Mouse (Mus musculus): ENCODE results near the gene Ttc6.

Gene Ttc6

DNA sequence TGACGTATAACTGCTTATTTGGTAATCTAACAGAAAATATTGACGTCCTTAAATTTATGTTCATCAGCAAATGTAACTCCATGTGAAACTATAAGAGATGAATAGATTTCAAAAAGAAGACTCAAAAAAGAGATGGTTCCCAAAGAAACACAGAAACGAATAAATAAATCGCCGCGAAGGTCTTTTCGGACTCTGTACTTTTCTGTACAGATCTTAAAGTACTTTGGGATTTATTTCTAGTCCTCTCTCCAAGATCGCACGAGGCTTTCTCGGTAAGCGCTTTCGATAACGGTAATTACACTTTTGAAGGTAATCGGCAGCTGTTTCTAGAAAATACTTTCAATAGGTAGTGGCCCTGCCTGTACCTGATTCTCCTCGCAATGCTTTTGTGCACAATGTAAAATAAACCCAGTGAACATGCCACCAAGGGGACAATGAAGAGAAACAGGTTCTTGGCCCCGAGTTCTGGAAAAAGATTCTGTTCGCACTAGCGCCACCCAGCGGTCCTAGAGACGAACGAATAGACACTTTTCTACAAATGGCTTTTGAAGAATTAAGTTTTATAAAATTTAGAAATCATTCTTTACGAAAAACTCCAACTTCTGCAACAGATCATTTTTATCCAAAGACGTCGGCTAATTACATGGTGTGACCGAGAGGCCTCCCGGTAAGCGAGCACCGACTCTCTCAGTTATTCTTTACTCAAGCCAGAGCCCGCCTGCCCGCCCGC lies 19.1 kb upstream of the Ttc6 start:
- in situ Hi-C loops (cut with MboI; ENCODE audit: low sequenced_read_pairs), result no loop called here

DNA sequence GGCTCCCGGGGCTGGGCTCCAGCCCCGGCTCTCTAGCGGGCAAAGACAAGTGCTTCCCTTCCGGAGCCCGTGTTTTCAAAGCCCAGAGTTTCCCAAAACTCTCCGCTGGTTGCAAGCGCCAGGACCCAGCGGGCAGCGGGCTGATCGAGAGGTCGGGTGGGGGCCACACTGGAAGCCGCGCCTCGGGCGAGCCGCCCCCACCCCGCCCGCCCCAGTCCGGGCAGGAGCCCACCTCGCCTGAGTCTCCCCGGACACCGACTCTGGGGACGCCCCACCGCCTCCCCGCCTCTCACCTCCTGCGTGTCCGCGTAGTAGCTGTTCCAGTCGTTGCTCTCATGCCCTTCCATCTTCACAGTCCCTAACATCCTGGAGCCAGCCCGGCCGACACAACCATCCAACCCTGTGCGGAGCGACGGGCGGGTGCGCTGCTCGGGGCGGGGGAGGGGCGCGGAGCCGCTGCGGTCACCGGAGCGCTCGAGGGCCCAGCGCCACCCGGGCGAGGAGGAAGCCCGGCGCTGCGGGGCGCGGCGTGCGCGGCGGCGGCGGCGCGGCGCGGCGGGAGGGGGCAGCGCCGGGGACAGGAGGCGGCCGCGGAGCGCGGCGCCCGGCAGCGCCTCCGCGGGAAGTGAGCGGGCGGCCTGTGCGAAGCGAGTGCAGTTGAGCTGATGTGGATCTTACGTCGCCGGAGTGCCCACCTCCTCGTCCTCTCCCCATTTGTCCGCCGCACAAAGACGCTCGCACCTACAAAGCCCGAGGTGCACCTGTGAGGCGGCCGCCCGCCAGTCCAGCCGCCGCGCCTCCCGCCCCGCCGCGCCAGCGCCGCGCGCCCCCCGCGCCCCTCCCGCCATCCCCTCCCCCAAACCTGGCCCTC lies 18.3 kb upstream of the Ttc6 start:
- in situ Hi-C loops (cut with MboI; ENCODE audit: low sequenced_read_pairs), result no loop called here

DNA sequence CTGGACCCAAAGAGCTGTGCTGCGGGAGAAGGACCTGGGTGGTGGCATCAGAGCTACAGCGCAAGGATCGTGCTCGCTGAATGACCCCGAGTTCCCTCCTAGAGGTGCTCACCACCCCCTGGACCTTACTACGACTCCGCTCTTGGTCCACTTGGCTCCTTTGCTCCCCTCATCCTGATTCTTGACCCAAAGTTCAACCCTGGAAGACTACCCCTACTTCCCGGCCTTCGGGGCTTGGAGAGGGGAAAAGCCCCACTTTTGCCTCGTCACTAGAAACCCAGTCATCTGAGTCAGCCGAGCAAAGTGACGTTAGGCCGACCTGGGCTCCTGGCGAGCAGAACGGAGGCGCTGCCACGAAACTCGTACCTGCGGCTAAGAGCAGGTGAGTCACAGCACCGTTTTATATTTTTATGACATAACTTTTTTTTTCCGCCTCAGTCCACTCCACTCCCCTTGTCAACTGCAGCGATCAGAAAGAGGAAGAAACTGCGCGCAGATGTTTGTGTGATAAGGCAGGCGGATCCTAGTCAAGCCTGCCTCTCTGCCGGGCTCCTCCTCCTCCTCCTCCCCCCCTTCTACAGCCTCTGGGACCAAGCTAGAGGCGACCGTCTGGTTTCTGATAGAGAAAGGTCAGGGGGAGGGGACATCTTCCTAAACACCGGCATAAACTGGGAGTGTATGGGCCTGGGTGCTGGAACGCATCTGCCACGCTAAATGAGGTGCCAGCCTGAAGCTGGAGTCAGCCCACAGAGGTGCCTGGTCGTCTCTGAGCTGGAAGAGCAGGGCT lies 17.3 kb upstream of the Ttc6 start, which contains the start of gene Foxa1:
Gene Foxa1 (minus strand): TSS at position 502 of the 787 bp plus-strand sequence.
- in situ Hi-C loops (cut with MboI; ENCODE audit: low sequenced_read_pairs), result no loop called here

DNA sequence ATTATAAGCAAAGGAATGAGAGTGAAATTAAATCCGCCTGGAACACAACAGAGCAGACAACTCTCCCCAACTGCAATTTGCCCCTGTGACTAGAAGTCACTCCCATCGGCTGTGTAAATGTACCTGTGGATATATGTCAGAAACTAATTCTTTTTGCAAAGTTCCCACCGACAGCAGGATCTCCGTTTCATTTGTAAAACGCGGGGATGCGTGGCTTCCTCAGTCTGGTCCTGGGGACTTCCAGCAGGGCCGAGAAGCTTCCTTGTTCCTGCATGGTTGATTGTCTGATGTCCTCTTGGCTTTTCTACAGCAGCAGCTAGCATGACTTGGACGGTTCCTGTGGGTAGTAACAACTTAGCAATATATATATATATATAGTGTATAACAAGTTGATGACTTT lies 16.0 kb upstream of the Ttc6 start:
- in situ Hi-C loops (cut with MboI; ENCODE audit: low sequenced_read_pairs), result no loop called here

DNA sequence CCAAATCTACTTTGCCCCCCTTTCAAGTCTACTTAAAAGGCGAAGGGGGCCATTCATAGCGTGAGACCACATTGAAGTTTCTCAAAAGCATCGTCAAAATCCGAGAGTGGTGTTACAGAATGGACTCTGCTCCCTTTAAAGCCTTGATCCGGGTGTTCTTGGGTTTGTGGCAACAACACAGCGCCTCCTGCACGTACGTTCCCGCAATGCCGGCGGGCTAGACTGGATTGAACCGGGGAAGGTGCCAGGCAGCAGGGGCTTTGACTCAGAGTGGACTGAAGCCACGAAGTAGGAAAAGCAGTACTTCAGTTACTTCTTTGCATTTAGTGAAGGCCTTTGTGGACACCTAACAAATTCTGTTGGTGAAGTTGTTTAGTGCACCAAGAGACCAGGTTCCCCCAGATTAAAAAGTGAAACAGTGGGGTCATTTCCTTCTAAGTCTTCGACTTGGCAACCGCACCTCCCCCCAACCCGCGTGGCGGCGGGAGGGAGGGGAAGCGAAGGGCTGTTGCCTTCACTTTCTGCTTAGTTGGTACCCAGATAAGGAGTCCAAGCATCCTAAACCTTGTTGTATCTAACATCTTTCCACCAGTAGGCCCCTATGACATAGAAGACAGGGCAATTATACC lies 15.4 kb upstream of the Ttc6 start:
- in situ Hi-C loops (cut with MboI; ENCODE audit: low sequenced_read_pairs), result no loop called here

DNA sequence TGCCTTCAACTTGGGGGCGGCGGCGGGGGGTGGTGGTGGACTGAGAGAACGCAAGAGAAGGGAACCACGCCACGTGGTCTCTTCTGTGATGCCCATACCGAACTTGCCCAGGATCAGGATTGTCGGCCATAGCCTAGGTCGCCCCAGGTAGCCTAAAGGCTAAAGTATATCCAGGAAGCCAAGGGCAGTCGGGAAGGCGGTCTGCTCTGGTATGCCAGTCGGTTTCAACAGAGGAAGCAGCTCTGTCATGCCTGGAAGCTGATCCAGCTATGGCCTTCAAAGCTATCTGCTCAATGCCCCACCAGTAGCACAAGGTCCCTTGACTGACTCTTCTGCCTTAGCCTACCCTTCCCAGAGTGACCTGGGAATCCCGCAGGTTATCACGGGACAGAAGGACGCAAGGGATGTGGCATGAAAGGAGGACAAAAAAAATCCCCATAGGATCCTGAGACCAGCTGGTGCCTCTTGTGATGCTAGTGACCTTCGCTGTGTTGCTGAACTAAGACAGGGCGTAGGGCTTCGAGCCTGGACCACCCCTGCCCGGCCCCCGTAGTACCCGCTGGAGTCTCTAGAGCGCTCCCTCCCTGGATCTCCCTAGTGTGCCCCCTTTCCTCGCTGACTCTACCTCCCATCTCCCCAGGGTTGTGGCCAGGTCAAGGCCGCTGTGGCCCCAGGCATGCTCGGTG lies 14.8 kb upstream of the Ttc6 start:
- in situ Hi-C loops (cut with MboI; ENCODE audit: low sequenced_read_pairs), result no loop called here

DNA sequence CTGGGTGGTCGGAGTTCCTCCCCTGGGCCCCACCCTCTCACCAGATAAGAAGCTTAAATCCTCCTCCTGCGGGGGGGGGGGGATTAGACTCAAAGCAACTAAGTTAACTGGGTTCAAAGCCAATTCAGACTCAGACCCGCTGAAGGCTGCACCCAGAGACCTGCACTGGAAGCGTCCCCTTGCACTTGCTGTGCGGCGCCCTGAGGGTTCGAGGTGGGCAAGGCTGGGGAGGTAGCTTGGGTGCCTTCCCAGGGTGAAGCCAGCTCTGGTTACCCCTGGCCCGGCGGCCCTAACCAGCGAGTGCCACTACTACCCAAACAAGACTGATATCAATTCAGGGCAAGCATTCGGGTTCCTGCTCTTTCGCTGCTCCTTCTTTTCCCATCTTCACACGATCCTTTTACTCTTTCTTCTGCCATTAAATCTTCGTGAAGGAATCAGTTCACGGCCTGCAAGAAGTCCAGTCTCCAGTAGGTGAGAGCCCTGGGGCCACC lies 14.2 kb upstream of the Ttc6 start:
- in situ Hi-C loops (cut with MboI; ENCODE audit: low sequenced_read_pairs), result no loop called here

DNA sequence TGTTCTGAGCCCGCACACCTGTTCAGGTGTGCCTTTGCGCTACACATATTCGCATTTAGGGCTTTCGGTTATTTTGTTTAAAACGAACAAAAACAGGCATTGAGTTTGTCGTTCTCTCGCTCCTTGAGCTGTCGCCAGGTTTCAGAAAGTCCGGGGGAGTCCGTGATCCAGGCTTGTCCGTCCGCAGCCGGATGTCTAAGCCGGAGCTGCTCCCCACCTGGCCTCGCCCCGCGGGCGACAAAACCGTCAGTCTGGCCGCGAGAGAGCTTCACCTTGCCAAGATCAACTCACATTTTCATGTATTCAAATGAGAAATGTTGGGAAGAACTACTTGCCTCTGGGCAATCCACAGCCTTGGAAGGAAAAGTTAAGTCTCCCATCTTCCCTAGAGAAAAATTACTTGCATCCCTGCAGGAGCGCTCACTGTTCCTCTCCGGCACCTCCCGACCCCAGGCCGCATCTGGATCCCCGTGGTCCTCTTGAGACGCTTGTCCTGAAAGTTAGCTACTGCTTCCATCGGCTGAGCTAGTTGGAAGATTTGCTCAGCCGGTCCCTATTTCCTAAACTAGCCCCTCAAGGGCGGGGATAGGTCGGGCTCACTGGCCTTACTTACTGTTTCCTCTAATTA lies 13.6 kb upstream of the Ttc6 start:
- in situ Hi-C loops (cut with MboI; ENCODE audit: low sequenced_read_pairs), result no loop called here

DNA sequence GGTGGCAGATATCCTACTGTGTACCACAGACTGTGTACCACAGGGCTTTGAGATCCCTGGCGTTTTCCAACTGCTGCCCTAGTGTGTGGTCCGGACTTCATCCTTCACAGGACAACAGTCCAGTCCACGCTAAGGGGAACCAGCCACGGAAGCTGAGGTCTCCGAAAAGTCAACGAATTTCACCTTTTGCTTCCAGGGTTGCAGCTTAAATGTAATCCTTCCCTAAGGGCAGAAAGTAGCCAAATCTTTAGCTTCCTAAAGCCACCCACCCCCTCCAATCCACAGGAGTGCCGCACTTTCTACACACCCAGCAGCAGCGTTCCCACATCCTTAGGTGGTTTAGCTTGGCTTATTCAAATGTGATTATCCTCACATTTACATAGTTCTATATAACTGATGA lies 13.0 kb upstream of the Ttc6 start:
- in situ Hi-C loops (cut with MboI; ENCODE audit: low sequenced_read_pairs), result no loop called here

DNA sequence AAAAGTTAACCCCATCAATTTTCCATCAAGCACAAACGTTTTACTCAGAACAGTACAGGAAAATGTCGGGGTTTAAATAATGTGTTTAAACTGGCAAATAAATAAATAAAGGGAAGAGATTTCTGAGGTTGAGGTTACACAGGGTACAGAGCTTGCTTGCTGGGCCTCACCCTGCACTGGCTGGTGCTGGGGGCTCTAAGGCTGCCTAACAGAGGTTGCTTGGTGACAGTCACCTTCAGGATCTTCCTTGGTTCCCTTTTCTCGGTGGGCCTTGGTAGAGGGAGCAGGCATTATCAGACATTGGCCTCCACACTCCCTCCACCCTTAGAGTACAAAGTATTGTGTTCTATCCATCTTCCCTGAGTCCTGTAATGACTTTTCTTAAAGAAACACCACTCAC lies 11.6 kb upstream of the Ttc6 start:
- in situ Hi-C loops (cut with MboI; ENCODE audit: low sequenced_read_pairs), result no loop called here

DNA sequence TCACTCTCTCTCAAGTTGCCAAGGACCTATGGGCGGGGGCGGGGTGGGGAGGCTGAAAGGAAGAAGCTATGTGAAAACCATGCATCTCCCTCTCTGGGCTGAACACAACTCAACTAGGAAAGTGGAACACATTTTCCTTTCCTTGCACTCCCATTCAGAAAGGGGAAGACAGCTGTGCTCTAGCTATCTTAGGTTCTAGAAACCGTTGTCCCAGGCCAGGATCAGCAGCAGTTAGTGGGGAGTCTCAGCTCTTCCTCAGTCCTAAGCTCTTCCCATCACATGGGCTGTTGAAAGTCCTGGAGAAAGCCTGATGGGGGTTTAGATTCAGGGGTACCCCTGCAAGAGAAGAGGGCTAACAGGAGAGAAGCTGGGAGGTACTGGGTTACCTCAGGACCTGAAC lies 9.8 kb upstream of the Ttc6 start:
- in situ Hi-C loops (cut with MboI; ENCODE audit: low sequenced_read_pairs), result no loop called here

DNA sequence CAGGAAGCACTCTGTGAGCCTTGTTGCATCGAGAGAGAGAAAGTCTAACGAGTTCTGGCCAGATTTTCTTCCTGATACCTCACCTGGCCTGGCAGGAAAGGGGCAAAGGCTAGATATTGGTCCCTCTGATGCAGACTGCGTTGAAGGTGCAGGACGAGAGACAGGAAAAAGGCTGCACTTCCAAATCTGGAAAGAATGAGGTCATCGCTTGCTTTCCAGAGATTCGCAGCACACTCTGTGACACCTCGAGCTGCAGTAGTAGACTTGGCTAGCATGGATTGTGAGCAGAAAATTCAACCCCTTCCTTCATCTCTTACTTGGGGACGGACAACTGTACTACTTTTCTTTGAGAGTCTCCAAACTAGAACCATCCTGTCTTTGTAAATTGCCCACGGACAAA lies 7.9 kb downstream of the Ttc6 start:
- in situ Hi-C loops (cut with MboI; ENCODE audit: low sequenced_read_pairs), result no loop called here

DNA sequence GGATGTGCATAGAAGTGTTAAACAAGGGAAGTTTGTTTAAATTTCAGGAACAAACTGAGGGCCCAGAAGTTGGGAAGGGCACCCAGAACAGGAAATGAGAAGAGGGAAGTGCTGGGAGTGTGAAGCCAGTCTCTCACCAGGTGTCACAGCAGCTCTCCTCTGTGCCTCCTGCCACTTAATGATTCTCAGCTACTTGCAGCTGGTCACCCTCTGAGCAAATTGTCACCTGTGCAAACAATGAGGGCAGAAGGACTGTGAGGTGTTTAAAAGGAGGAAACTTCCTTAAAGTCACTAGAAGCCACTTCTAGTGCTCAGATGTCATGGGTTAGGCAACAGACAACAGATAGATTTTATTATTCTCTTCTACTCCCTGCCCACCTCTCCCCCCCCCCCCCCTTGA lies 8.5 kb downstream of the Ttc6 start:
- in situ Hi-C loops (cut with MboI; ENCODE audit: low sequenced_read_pairs), result no loop called here

DNA sequence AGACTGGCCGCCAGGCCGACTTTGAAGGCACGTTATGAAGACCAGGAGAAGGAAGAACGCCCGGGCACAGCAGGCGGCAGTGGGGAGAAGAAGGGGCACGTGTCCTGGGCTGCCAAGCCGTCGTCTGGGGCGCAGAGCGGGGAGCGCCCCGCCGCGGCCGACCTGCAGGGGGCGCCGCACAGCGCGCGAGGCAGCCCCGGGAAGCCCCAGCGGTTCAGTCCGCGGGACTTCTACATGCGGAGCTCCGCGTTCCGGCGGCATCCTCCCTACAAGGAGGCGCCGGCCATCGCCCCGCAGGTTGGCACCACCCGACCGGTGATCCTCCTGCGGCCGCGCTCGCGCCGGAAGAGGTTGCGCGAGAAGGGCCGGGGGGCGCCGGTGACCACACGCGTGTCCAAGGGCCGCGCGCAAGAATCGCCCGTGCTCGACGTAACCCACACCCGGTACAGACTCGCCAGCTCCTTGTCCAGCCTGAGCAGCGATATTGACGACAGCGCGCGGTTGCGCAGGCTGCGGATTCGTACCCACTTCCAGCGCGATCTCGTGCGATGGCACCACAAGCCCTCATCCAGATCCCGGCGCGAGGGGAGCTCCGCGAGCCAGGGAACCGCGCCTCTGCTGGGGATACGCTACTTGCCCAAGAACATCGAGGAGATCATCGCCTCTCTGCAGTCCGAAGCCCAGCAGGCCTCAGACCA lies 12.2 kb downstream of the Ttc6 start:
- in situ Hi-C loops (cut with MboI; ENCODE audit: low sequenced_read_pairs), result no loop called here

DNA sequence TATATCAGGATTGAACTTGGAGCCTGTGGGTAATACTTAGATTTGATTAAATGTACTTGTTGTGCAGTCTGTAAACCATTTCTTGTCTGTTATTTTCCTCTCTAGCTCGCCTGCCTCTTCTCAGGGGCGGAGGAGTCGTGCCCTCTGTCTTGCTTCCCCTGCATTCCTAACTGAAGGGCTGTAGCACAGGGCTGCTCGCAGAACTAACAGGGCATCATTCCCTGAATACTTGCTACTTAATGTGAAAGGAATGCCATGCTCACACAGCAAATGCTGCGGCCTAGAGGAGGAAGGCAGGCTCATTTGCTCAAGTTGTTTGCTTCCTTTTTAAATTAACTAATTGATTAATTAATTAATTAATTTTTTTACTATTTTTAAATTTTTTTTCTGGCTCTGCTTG lies 43.7 kb downstream of the Ttc6 start:
- in situ Hi-C loops (cut with MboI; ENCODE audit: low sequenced_read_pairs), result no loop called here

DNA sequence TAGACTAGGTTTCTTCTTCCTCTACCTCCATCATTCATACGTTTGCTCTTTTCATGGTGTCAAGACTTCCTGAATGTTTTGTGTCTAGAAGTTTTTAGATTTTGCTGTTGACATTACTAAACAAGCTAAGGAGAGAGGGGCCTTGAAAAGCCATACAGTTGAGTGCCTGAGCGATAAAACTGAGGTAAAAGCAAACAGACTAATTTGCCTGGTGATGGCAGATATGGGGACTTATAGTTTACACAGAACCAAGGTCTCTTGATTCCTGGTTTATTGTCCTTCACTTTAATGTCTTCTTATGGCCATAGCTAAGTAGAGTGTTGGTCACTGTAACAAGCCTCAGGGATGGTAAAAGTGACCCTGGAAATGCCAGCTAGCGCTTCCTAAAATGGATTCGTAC lies 51.2 kb downstream of the Ttc6 start:
- in situ Hi-C loops (cut with MboI; ENCODE audit: low sequenced_read_pairs), result no loop called here

DNA sequence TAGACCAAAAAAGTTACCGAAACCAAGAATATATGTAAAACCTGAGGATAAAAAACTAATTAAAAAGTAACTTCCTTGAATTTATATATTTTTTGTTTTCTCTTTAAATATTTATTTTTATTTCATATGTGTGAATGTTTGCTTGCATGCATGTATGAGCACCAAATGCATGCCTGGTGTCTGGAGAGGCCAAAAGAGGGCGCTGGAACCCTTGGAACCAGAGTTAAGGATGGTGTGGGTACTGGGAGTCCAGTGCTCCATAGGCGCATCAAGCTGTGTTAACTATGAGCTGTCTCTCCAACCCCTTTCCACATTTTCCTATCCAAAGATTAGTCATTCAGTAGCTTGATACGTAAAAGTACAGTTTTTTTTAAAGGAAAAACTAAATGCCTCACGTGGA lies 58.1 kb downstream of the Ttc6 start:
- in situ Hi-C loops (cut with MboI; ENCODE audit: low sequenced_read_pairs), result no loop called here

DNA sequence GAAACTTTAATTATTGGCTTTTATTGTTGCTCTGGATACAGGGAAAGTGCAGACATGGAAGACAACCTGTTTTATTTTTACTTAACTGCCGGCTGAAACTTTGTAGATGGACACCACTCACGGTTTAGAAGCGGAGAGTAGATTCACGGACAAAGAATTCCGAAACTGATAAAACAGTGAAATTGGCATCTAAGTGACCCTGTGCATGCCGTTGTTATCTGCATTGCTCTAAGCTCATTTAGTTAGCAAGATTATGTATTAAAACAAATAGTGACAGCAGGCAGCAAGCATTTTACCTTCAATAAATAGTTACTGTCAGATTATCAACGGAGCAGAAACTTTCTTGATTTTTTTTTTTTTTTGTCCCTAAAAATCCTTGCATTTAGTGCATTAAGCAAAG lies 59.4 kb downstream of the Ttc6 start:
- in situ Hi-C loops (cut with MboI; ENCODE audit: low sequenced_read_pairs), result no loop called here

DNA sequence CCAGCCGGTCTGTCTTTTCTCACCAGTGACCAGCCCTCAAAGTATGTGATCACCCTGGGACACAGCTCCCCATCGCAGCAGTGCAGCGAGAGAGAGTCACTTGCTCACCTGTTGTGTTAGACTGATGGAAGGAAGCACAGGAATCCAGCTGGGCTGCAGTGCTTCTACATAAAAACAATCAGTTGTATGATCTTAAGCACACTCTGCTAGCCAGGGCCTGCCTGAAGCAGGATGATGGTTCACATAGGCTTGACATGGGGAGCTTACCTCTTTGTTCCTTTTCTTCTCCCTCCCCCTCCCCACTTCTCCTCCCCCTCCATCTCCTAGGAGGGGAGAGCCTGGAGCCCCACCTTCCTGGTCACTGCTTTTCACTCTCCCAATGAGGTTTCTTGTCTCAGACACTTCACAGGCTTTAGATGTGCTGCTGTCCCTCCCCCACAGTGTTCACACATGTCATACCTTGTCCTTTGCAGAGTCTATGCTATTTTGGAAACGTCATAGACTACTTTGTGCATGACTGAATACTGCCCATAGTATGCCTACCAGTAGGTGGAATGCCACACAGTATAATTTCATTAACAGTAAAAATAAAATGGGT lies 60.2 kb downstream of the Ttc6 start:
- in situ Hi-C loops (cut with MboI; ENCODE audit: low sequenced_read_pairs), result no loop called here
